25 mouse cellular contexts compared by ENCODE assay signal in genomic region chr19:60665842-60666241, GRCm38 (mm10).
DNase-seq lines count a peak whose midpoint lies in the region; ATAC-seq and TF ChIP-seq lines count a peak whose summit lies in the region.
"Had no signal": no experiment of that assay in that cellular context is flagged by ENCODE, and none has a peak within 500 bp of the region (broad histone marks: within the 10 kb centered on the region; RNA-seq: fewer than 3 reads in every experiment).

No protein-coding gene starts in this region.

- WGBS in lung, adult 2 months: 56% methylated on average over 7 of the region's 7 CpGs
- 34% methylated on average over 6 of the region's 7 CpGs for WGBS in macrophage (ENCODE audit: missing documents)

- peak; percentile 57; the same call in 1 of the 2 replicates for ATAC-seq in G1E (ENCODE audit: extremely low read depth, insufficient number of reproducible peaks, low FRiP score, poor library complexity, severe bottlenecking)
- ATAC-seq: forebrain, postnatal 0 days; Patski had no signal

- H3K36me3 ChIP-seq in G1E (replicated peaks): no peaks in the 10 kb centered on the region
- no peaks in the 10 kb centered on the region for H3K36me3 ChIP-seq in macrophage (ENCODE audit: inconsistent target)
- H3K36me3 ChIP-seq: embryonic facial prominence, embryonic 12.5 days; heart, embryonic 10.5 days; hindbrain, embryonic 15.5 days; neural tube, embryonic 12.5 days had no signal

- no peak for TF ChIP-seq POLR2A in lung, adult 2 months (IDR thresholded peaks at IDR 0.05; ENCODE audit: borderline replicate concordance, extremely low read depth, low read depth, low read length)

- H3K4me3 ChIP-seq in lung, adult 2 months (replicated peaks; ENCODE audit: extremely low read depth, low read depth, low read length): no peak overlapping the region
- H3K4me3 ChIP-seq in G1E (ENCODE audit: low read depth, low read length) (no peak overlapping the region), macrophage (ENCODE audit: inconsistent target) (no peak overlapping the region)
- H3K4me3 ChIP-seq: embryonic facial prominence, embryonic 12.5 days; heart, embryonic 10.5 days; hindbrain, embryonic 15.5 days; neural tube, embryonic 12.5 days had no signal

- peak overlapping the region; percentile 51 for H3K27ac ChIP-seq in macrophage
- H3K27ac ChIP-seq: embryonic facial prominence, embryonic 12.5 days; heart, embryonic 10.5 days; hindbrain, embryonic 15.5 days; liver, embryonic 14.5 days; neural tube, embryonic 12.5 days; stomach, postnatal 0 days had no signal

- no peak for TF ChIP-seq CTCF in lung, adult 2 months (IDR thresholded peaks at IDR 0.05; ENCODE audit: insufficient read depth, low read length)
- no peak for TF ChIP-seq CTCF in G1E (IDR thresholded peaks at IDR 0.05; ENCODE audit: low read depth, low read length)

- H3K4me1 ChIP-seq in lung, adult 2 months (ENCODE audit: control insufficient read depth, insufficient read depth, low read length): no peaks in the 10 kb centered on the region
- H3K4me1 ChIP-seq in G1E (ENCODE audit: insufficient read depth, low read depth, low read length): peaks cover 3% of the 10 kb centered on the region; the same call in 1 of the 2 replicates
- H3K4me1 ChIP-seq: embryonic facial prominence, embryonic 12.5 days; heart, embryonic 10.5 days; hindbrain, embryonic 15.5 days; neural tube, embryonic 12.5 days had no signal

- H3K79me2 ChIP-seq in macrophage (ENCODE audit: inconsistent target): no peaks in the 10 kb centered on the region

- H3K9me3 ChIP-seq in G1E (replicated peaks): no peaks in the 10 kb centered on the region
- H3K9me3 ChIP-seq: embryonic facial prominence, embryonic 12.5 days; heart, embryonic 10.5 days; hindbrain, embryonic 15.5 days; neural tube, embryonic 12.5 days had no signal

- H3K27me3 ChIP-seq in G1E (ENCODE audit: insufficient read depth, low read length): peaks cover 4% of the 10 kb centered on the region; the same call in 1 of the 2 replicates
- H3K27me3 ChIP-seq: embryonic facial prominence, embryonic 12.5 days; hindbrain, embryonic 15.5 days; neural tube, embryonic 12.5 days; Patski had no signal

- peak; percentile 43 for DNase-seq in lung, postnatal 36 days
- no peak for DNase-seq in lung, adult 2 months
- peak; percentile 4 for DNase-seq in G1E (ENCODE audit: low spot score)
- no peak for DNase-seq in gastrocnemius, postnatal 10 days
- DNase-seq in kidney, postnatal 4 days: no peak
- no peak for DNase-seq in heart, adult 18-20 months
- DNase-seq: adrenal gland, adult 2 months; cerebellum, adult 11-12 months; cerebellum, postnatal 14 days; forebrain, postnatal 0 days; gastrocnemius, postnatal 36 days; kidney, postnatal 25 days; midbrain, embryonic 14.5 days; retina, postnatal 1 day; right cerebral cortex, postnatal 25 days; thymus, adult 2 months; thymus, postnatal 4 days had no signal

Comparison
In these comparisons a context has a peak if more than half of its experiments do, and no peak if none do; other contexts are left out.
1. DNase-seq: peak in lung, postnatal 36 days (single experiment) and G1E (single experiment); none in lung, adult 2 months (single experiment), gastrocnemius, postnatal 10 days (single experiment), kidney, postnatal 4 days (0 of 2) and heart, adult 18-20 months (0 of 2).